Mouse (Mus musculus) liver, adult 2 months (tissue): ENCODE results near the gene Ust. TPM values are rescaled to one million over a fixed set of nuclear protein-coding genes. Genes with fewer than 3 reads are reported as not detected.
A peak's percentile ranks its signal among the peaks of the same experiment; 100 is the strongest.

Experiments used
- DNase-seq: peaks from one replicate; pipeline ENCODE4 v3.0.0-alpha.2; 2011; ENCODE audit warnings: low read depth, low spot score; ENCODE audit errors: extremely low read depth
- H3K27ac ChIP-seq: fragments of 200-500 bp; replicated peaks from 2 replicates; pipeline ENCODE4 v1.5.1; 2012; ENCODE audit warnings: low read depth, mild to moderate bottlenecking, control low read depth, inconsistent platforms, low read length; ENCODE audit not compliant: insufficient read depth
- H3K27me3 ChIP-seq: fragments of 200-500 bp; 2 replicates; pipeline ENCODE4 v1.6.1; 2012; ENCODE audit warnings: mild to moderate bottlenecking, moderate library complexity, low read length, inconsistent platforms; ENCODE audit not compliant: control insufficient read depth, insufficient read depth
- H3K36me3 ChIP-seq: fragments of 200-500 bp; 2 replicates; pipeline ENCODE4 v1.6.1; 2012; ENCODE audit warnings: low read length, inconsistent platforms; ENCODE audit not compliant: control insufficient read depth, insufficient read depth
- H3K4me1 ChIP-seq: fragments of 200-500 bp; 2 replicates; pipeline ENCODE4 v1.6.1; 2011; ENCODE audit warnings: low read length; ENCODE audit not compliant: control insufficient read depth, insufficient read depth
- H3K4me3 ChIP-seq: fragments of 200-500 bp; 2 replicates; pipeline ENCODE4 v1.5.1; 2011; ENCODE audit warnings: low read depth, mild to moderate bottlenecking, control low read depth, low read length, moderate library complexity; ENCODE audit not compliant: insufficient read depth
- H3K79me2 ChIP-seq: fragments of 200-500 bp; 2 replicates; pipeline ENCODE4 v1.6.1; 2012; ENCODE audit warnings: inconsistent platforms, mild to moderate bottlenecking, low read length, moderate library complexity; ENCODE audit not compliant: control insufficient read depth, insufficient read depth
- H3K9ac ChIP-seq: fragments of 200-500 bp; 2 replicates; pipeline ENCODE4 v1.6.1; 2012; ENCODE audit warnings: low read depth, mild to moderate bottlenecking, control low read depth, inconsistent platforms, low read length
- CTCF ChIP-seq: fragments of 200-500 bp; IDR thresholded peaks from 2 replicates; pipeline ENCODE4 v1.5.1; 2011; ENCODE audit warnings: low read depth, low read length, control low read depth
- POLR2A ChIP-seq: fragments of 200-500 bp; IDR thresholded peaks from 2 replicates; pipeline ENCODE4 v1.6.1; 2011; ENCODE audit warnings: low read length, control low read depth; ENCODE audit not compliant: insufficient read depth; ENCODE audit errors: extremely low read depth
- WGBS: fragments of 180-500 bp; shearing (Covaris S2); methylation state at CpG from one replicate; pipeline ENCODE4 v1.1.7; 2018; 5-methylcytosine and 5-hydroxymethylcytosine counted together
- polyA plus RNA-seq: library from polyadenylated mRNA; depleted of rRNA; stranded (reverse); fragments of >200 nt; gene quantifications from 2 replicates; pipeline ENCODE4 v1.2.3, GENCODE M21; 2012
- total RNA-seq: library from RNA; depleted of rRNA; stranded (reverse); fragments of >200 nt; gene quantifications from 2 replicates; pipeline ENCODE4 v1.2.3, GENCODE M21; 2014

The Ust gene
- total and polyA plus RNA-seq, 2 experiments: 0.27 to 0.46 TPM

- Histone ChIP-seq H3K9ac (no peak overlapping the region), H3K27me3 (no peaks in the 10 kb centered on the region), H3K79me2 (no peaks in the 10 kb centered on the region), H3K4me3 (no peak overlapping the region), H3K4me1 (no peaks in the 10 kb centered on the region), H3K36me3 (no peaks in the 10 kb centered on the region), H3K27ac (no peak overlapping the region)
- TF ChIP-seq POLR2A (no peak), CTCF (no peak)
- WGBS: 78% methylated on average over 3 of the region's 3 CpGs
- no peak for DNase-seq
Observed at GRCm38 (mm10) chr10:8535445-8535844, 16.8 kb upstream of the Ust start.

GRCm38 (mm10) chr10:8531651-8532050 lies 13.0 kb upstream of the Ust start:
- no peaks in the 10 kb centered on the region for H3K36me3 ChIP-seq
- H3K27me3 ChIP-seq: no peaks in the 10 kb centered on the region
- no peak for TF ChIP-seq CTCF
- TF ChIP-seq POLR2A: no peak
- no peak for DNase-seq
- H3K27ac ChIP-seq: no peak overlapping the region
- no peak overlapping the region for H3K9ac ChIP-seq
- H3K4me1 ChIP-seq: no peaks in the 10 kb centered on the region
- no peak overlapping the region for H3K4me3 ChIP-seq
- H3K79me2 ChIP-seq: no peaks in the 10 kb centered on the region
- 87% methylated on average over 3 of the region's 3 CpGs for WGBS

- Histone ChIP-seq H3K4me3 (no peak overlapping the region), H3K27ac (no peak overlapping the region), H3K27me3 (no peaks in the 10 kb centered on the region), H3K79me2 (no peaks in the 10 kb centered on the region), H3K36me3 (no peaks in the 10 kb centered on the region), H3K4me1 (no peaks in the 10 kb centered on the region), H3K9ac (no peak overlapping the region)
- 82% methylated on average over 4 of the region's 4 CpGs for WGBS
- TF ChIP-seq POLR2A: no peak
- TF ChIP-seq CTCF: no peak
- DNase-seq: no peak
Observed at GRCm38 (mm10) chr10:8530505-8531051, 12.0 kb upstream of the Ust start.

- Histone ChIP-seq H3K79me2 (no peaks in the 10 kb centered on the region), H3K27me3 (no peaks in the 10 kb centered on the region), H3K9ac (no peak overlapping the region), H3K36me3 (no peaks in the 10 kb centered on the region), H3K27ac (no peak overlapping the region), H3K4me1 (no peaks in the 10 kb centered on the region), H3K4me3 (no peak overlapping the region)
- peak; percentile 62 for TF ChIP-seq CTCF
- TF ChIP-seq POLR2A: no peak
- WGBS: 35% methylated on average over 7 of the region's 7 CpGs
- no peak for DNase-seq
Observed at GRCm38 (mm10) chr10:8529173-8529572, 10.5 kb upstream of the Ust start.

- no peak for DNase-seq
- WGBS: 91% methylated on average over 1 of the region's 1 CpGs
- H3K27me3 ChIP-seq: no peaks in the 10 kb centered on the region
- H3K4me1 ChIP-seq: no peaks in the 10 kb centered on the region
- no peak overlapping the region for H3K4me3 ChIP-seq
- no peaks in the 10 kb centered on the region for H3K79me2 ChIP-seq
- no peak for TF ChIP-seq POLR2A
- TF ChIP-seq CTCF: no peak
- no peak overlapping the region for H3K27ac ChIP-seq
- H3K9ac ChIP-seq: no peak overlapping the region
- no peaks in the 10 kb centered on the region for H3K36me3 ChIP-seq
Observed at GRCm38 (mm10) chr10:8525354-8525753, 6.7 kb upstream of the Ust start.

GRCm38 (mm10) chr10:8521536-8521935 lies 2.9 kb upstream of the Ust start:
- Histone ChIP-seq H3K36me3 (no peaks in the 10 kb centered on the region), H3K27ac (no peak overlapping the region), H3K4me3 (no peak overlapping the region), H3K79me2 (no peaks in the 10 kb centered on the region), H3K9ac (no peak overlapping the region), H3K4me1 (no peaks in the 10 kb centered on the region), H3K27me3 (no peaks in the 10 kb centered on the region)
- no peak for DNase-seq
- 80% methylated on average over 6 of the region's 6 CpGs for WGBS
- TF ChIP-seq POLR2A (no peak), CTCF (no peak)
